Mouse (Mus musculus) stomach, postnatal 0 days (tissue): ENCODE measurements around the gene Por.

ENCODE experiments used
- CTCF ChIP-seq: IDR thresholded peaks from 2 replicates; pipeline ENCODE4 v1.5.1; 2016; ENCODE audit warnings: antibody characterized with exemption, low read depth, mild to moderate bottlenecking, moderate library complexity
- EP300 ChIP-seq: optimal IDR thresholded peaks from 2 replicates; pipeline ENCODE3; 2016; ENCODE audit warnings: antibody characterized with exemption

GRCm38 (mm10) chr5:135712803-135713202 is 43.0 kb downstream of the Por start:
- TF ChIP-seq CTCF (no peak), EP300 (no peak)
